Mouse (Mus musculus) midbrain, embryonic 14.5 days (tissue): Measurements from ENCODE around the gene Hs3st1. TPM values are rescaled to one million over a fixed set of nuclear protein-coding genes. Genes with fewer than 3 reads are reported as not detected.

Experiments
- ATAC-seq: fragments of 200-750 bp; cut with Nextera tagmentation; 2 replicates; pipeline ENCODE4 v1.8.0; 2017; ENCODE audit warnings: moderate number of reproducible peaks, moderate library complexity; ENCODE audit not compliant: low FRiP score, low TSS enrichment
- DNase-seq: peaks from one replicate; pipeline ENCODE4 v3.0.0-alpha.2; 2015
- H3K27ac ChIP-seq: fragments of 300-500 bp; sonication (generic); replicated peaks from 2 replicates; pipeline ENCODE4 v1.5.1; 2014; ENCODE audit warnings: mild to moderate bottlenecking, low read depth, low read length, moderate library complexity
- H3K27me3 ChIP-seq: fragments of 300-500 bp; sonication (generic); 2 replicates; pipeline ENCODE4 v1.6.1; 2014; ENCODE audit warnings: low read length, control low read depth, mixed read lengths; ENCODE audit not compliant: control insufficient read depth, insufficient read depth
- H3K36me3 ChIP-seq: fragments of 300-500 bp; sonication (generic); 2 replicates; pipeline ENCODE4 v1.6.1; 2014; ENCODE audit warnings: low read length, control low read depth; ENCODE audit not compliant: control insufficient read depth, insufficient read depth
- H3K4me1 ChIP-seq: fragments of 300-500 bp; sonication (generic); 2 replicates; pipeline ENCODE4 v1.6.1; 2014; ENCODE audit warnings: mild to moderate bottlenecking, antibody characterized with exemption, low read length, control low read depth; ENCODE audit not compliant: control insufficient read depth, insufficient read depth
- H3K4me2 ChIP-seq: fragments of 300-500 bp; sonication (generic); 2 replicates; pipeline ENCODE4 v1.6.1; 2014; ENCODE audit warnings: mild to moderate bottlenecking, low read length, moderate library complexity
- H3K4me3 ChIP-seq: fragments of 300-500 bp; sonication (generic); replicated peaks from 2 replicates; pipeline ENCODE4 v1.5.1; 2014; ENCODE audit warnings: low read depth, low read length
- H3K9ac ChIP-seq: fragments of 300-500 bp; sonication (generic); replicated peaks from 2 replicates; pipeline ENCODE4 v1.6.1; 2014; ENCODE audit warnings: mild to moderate bottlenecking, low read length, moderate library complexity
- H3K9me3 ChIP-seq: fragments of 300-500 bp; sonication (generic); 2 replicates; pipeline ENCODE4 v1.6.1; 2016; ENCODE audit warnings: low read length, control low read depth, mixed read lengths; ENCODE audit not compliant: control insufficient read depth
- WGBS: fragments of 180-500 bp; shearing (Covaris S2); extraction: QIAGEN DNeasy Blood & Tissue Kit; methylation state at CpG from one replicate; pipeline ENCODE4 v1.1.7; 2014; 5-methylcytosine and 5-hydroxymethylcytosine counted together
- polyA plus RNA-seq: library from polyadenylated mRNA; unstranded; fragments of >200 nt; fragmentation: Nextera tagmentation; extraction: Ambion mirVana; gene quantifications from 2 replicates; pipeline ENCODE4 v1.2.1, GENCODE M21; 2014

Hs3st1 gene
- polyA plus RNA-seq, 1 experiment from 2014 or later: 25.4 TPM

DNA sequence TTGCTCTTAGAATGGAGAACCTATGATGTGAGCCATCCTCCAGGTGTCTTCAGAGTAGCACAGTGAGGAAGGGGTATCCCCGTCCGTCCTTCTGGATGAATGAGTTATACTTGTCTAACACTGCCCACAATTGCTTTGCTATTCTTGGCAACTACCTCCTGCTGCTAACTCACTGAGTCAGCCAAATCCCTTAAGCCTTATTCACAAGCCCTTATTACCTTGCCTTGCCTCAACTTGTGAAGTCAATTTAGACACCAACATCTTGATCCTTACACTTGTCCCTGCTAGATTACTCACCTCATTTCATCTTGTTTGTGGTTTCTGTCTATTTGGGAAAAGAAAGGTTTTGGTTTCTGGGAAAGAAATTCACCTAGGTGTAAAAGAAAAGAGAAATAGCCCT, 95.9 kb downstream of the Hs3st1 start:
- DNase-seq (no peak), ATAC-seq (no peak)
- H3K9ac ChIP-seq: no peak overlapping the region
- H3K4me3 ChIP-seq: no peak overlapping the region
- H3K9me3 ChIP-seq: no peaks in the 10 kb centered on the region
- no peaks in the 10 kb centered on the region for H3K36me3 ChIP-seq
- H3K4me2 ChIP-seq: no peak overlapping the region
- 35% methylated on average over 2 of the region's 2 CpGs for WGBS
- H3K27me3 ChIP-seq: no peaks in the 10 kb centered on the region
- no peaks in the 10 kb centered on the region for H3K4me1 ChIP-seq
- no peak overlapping the region for H3K27ac ChIP-seq

DNA sequence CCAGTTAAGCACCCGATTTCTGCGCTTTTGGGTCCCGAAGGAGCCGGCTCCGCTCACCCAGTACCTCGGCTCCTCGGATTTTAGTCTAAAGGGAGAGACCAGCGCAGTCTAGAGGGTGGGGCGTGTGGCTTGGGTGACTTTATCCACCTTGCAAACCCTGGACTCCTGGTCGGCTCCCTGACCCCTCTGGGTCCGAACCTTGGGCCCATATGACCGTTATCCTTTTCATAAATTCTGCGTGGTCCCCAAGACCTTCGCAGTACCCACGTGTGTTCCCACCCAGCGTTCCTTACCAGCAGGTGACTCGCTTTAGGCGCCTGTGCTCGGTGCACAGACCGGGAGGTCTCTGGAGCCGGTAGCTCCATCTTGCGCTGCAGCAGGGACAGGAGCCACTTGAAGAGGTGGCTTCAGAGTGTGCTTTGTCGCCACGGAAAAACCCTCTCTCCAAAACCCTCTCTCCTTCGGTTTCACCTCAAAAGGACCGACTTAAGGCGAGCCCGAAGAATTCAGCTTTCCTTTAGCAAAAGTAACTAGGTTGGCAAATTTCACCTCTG, 110.4 kb downstream of the Hs3st1 start:
- Histone ChIP-seq H3K4me2 (peak overlapping the region; percentile 92), H3K27ac (no peak overlapping the region), H3K9ac (peak overlapping the region; percentile 67), H3K36me3 (no peaks in the 10 kb centered on the region), H3K9me3 (no peaks in the 10 kb centered on the region), H3K4me1 (peaks cover 8% of the 10 kb centered on the region; the same call in 1 of the 2 replicates), H3K4me3 (peak overlapping the region; percentile 76), H3K27me3 (no peaks in the 10 kb centered on the region)
- DNase-seq (peak; percentile 66), ATAC-seq (peak; percentile 65)
- under 1% methylated on average over 28 of the region's 28 CpGs for WGBS

DNA sequence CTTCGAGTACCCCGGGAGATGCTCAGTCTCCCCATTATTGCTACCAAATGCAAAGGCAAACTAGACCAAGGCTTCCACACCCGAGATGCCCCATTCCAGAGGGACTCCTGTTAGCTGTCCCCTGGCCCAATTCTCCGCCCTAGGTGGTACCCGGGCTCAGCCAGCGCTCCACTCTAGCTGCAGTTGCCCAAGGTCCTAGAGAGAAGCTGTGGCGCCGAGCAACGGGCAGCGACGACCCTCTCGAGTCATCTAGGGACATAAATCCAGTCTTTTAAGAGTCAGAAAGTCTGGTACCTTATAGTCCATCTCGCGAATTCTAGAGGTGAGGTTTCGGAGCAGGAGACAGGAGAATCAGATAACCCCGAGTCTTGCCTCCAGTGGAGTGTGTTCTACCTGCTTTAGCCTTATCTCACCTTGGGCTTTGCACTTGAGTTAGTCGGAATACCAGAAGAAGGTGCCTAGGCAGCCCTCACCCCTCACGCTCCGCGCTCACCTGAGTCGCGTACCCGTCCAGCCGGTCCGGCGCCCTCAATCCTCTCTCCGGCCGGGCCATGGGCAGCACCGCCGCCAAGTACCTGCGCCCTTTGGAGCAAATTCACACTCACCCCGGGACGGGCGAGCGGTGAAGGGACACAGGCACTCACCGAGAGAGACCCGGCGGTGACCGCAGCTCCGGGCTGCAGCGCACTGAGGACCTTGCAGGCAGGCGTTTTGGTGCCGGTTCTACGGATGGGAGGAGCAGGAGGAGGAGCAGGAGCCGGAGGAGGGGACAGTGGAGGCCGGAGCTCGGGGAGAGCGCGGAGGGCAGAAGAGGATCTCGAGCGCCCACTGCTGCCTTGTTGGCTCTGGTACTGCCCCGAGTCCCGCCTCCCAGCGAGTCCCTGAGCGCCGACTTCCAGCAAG, 111.1 kb downstream of the Hs3st1 start:
- Histone ChIP-seq H3K9ac (peak overlapping the region; percentile 67), H3K4me2 (peak overlapping the region; percentile 92), H3K36me3 (no peaks in the 10 kb centered on the region), H3K4me1 (peaks cover 8% of the 10 kb centered on the region; the same call in 1 of the 2 replicates), H3K9me3 (no peaks in the 10 kb centered on the region), H3K27me3 (no peaks in the 10 kb centered on the region), H3K27ac (no peak overlapping the region), H3K4me3 (peak overlapping the region; percentile 76)
- ATAC-seq (peak; percentile 93), DNase-seq (peak; percentile 92)
- WGBS: 1% methylated on average over 56 of the region's 56 CpGs

DNA sequence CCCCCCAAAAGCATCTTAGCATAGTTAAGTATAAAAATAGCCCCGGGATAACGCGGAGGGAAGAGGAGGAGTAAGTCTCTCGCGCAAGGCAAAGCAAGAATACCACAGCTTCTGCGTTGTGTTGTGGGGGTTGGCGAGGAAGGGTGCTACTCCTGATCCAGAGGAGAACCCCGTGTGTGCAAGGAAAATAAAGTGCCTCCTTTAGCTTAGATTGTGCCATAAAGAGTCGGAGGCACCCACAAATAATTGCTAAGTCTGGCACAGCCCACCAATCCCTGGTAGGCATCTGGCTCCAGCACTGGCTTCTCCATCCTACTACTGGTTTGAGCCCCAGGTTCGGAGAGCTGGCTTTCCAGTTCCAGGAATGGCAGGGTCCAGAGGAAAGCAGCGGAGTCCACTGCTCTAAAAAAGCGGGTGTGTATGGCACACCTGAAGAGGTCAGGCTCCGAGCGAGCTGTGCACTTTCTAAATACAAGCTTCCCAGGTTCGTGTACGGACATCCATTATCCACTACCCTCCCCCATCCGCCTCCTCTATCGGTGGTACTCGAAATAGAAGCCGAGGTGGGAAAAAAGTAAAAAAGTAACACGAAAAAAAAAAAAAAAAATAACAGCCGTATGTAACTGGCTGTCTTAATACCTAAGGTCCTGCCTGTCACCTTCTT, 111.9 kb downstream of the Hs3st1 start:
- peaks cover 8% of the 10 kb centered on the region; the same call in 1 of the 2 replicates for H3K4me1 ChIP-seq
- H3K9ac ChIP-seq: peak overlapping the region; percentile 67
- H3K4me2 ChIP-seq: peak overlapping the region; percentile 92
- DNase-seq: peak; percentile 53
- ATAC-seq: no peak
- WGBS: 2% methylated on average over 22 of the region's 22 CpGs
- no peak overlapping the region for H3K27ac ChIP-seq
- no peaks in the 10 kb centered on the region for H3K27me3 ChIP-seq
- peak overlapping the region; percentile 76 for H3K4me3 ChIP-seq
- H3K9me3 ChIP-seq: no peaks in the 10 kb centered on the region
- no peaks in the 10 kb centered on the region for H3K36me3 ChIP-seq

DNA sequence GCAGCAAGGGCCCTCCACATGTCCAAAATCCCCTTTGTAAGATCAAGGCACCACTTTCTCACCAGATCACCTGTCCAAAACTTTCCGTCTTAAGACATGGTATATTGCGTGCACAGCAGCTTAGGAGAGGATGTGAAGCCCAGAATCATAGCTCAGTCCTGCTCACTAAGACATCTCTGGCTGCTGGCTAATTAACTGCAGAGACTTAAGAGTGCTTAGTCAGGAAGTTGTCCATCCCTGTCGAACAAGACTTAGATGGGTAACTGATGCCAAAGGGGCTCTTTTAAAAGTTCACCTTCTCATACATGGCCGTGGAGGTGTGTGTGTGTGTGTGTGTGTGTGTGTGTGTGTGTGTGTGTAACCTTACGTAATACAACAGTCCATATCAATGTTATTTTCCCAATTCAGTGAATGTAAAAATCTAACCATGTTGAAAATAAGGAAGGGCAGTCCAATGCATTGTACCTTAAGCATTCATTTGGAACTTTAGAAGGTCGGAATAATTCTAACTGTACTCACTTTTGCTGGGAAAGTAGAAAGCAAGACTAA, 113.0 kb downstream of the Hs3st1 start:
- ATAC-seq: no peak
- Histone ChIP-seq H3K9me3 (no peaks in the 10 kb centered on the region), H3K4me3 (peak overlapping the region; percentile 76), H3K9ac (no peak overlapping the region), H3K36me3 (no peaks in the 10 kb centered on the region), H3K27me3 (no peaks in the 10 kb centered on the region), H3K4me2 (peak overlapping the region; percentile 92), H3K27ac (no peak overlapping the region), H3K4me1 (peaks cover 8% of the 10 kb centered on the region; the same call in 1 of the 2 replicates)
- no peak for DNase-seq
- WGBS: 79% methylated on average over 6 of the region's 6 CpGs

DNA sequence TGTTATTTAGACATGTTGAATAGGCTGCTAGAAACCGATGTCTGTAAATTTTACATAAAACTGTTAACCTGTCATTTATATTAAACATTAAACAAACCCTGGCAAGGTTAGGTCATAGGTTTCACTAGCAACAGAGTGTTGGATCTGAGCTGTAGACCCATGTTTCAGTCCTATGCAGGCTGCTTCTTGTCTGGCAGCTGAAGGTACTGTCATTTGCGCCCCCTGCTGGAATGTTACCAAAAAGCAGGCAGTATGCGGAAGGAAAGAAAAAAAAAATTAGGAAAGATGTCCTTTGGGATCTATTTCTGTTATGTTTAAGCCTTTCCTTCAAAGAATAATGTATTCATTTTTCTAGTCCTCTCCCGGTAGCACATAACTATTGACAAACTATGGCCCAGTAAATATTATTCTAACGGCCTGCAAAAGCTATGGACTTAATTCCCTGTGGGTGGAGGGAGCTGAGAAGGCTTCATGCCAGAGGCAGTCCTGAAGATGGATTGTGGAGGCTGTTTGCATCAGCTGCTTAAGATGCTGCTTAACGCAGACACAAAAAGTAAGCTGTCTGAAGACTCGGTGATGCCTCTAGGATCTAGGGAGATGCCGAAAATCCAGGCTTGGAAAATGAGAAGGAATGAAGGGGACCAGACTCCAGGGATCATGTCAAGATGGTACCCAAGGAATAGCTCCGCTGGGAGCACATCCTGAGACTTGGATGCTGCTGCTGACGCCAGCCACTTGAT, 115.7 kb downstream of the Hs3st1 start:
- H3K9ac ChIP-seq: no peak overlapping the region
- no peaks in the 10 kb centered on the region for H3K9me3 ChIP-seq
- peaks cover 8% of the 10 kb centered on the region; the same call in 1 of the 2 replicates for H3K4me1 ChIP-seq
- ATAC-seq (no peak), DNase-seq (peak; percentile 85)
- no peak overlapping the region for H3K27ac ChIP-seq
- no peak overlapping the region for H3K4me3 ChIP-seq
- H3K27me3 ChIP-seq: no peaks in the 10 kb centered on the region
- no peak overlapping the region for H3K4me2 ChIP-seq
- WGBS: 50% methylated on average over 10 of the region's 10 CpGs
- H3K36me3 ChIP-seq: no peaks in the 10 kb centered on the region

DNA sequence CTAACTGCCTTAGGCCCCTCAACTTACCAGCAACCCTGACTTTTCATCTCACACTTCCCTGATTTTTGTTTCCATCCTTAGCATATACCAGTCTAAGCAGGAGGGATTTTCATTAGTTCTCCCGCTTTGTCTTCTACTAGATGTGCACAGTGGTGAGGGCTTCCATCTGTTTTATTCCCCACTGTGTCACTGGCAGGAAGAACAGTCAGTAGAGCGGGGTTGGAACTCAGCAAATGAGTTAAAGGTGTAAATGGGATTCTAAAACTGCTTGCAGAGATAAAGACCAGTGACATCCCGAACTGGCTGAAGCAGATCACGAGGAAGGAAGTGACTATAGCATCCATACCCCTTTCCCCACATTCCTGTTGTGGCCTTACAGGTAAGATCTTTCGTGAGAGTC, 116.3 kb downstream of the Hs3st1 start:
- no peak overlapping the region for H3K27ac ChIP-seq
- H3K9me3 ChIP-seq: no peaks in the 10 kb centered on the region
- H3K4me3 ChIP-seq: no peak overlapping the region
- H3K9ac ChIP-seq: no peak overlapping the region
- 90% methylated on average over 5 of the region's 5 CpGs for WGBS
- peaks cover 8% of the 10 kb centered on the region; the same call in 1 of the 2 replicates for H3K4me1 ChIP-seq
- no peak overlapping the region for H3K4me2 ChIP-seq
- ATAC-seq: no peak
- H3K27me3 ChIP-seq: no peaks in the 10 kb centered on the region
- no peaks in the 10 kb centered on the region for H3K36me3 ChIP-seq
- no peak for DNase-seq

DNA sequence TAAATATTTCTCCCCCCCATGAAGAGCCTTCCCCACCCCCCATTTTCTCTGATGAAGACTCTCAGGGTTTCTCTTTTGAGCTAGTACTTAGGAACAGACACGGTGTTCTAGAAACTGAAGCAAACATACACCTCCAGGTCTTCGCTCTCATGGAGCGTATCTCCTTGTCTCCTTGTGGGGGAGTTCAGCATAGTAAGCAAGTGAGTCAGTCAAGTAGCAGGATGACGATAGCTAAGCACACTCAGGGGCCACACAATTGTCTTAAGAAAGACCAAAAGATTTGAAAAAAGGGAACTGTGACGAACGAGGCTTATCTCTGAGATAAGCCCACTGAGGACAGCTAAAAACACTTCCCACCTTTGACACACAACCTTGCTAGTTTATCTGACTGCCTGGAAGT, 117.4 kb downstream of the Hs3st1 start:
- Histone ChIP-seq H3K9me3 (no peaks in the 10 kb centered on the region), H3K27ac (no peak overlapping the region), H3K4me3 (no peak overlapping the region), H3K9ac (no peak overlapping the region), H3K36me3 (no peaks in the 10 kb centered on the region), H3K4me2 (no peak overlapping the region), H3K4me1 (peaks cover 2% of the 10 kb centered on the region; the same call in 1 of the 2 replicates), H3K27me3 (no peaks in the 10 kb centered on the region)
- ATAC-seq: no peak
- no peak for DNase-seq
- 83% methylated on average over 6 of the region's 6 CpGs for WGBS
